Mouse (Mus musculus): ENCODE results near the gene Larp1. TPM values are rescaled to one million over a fixed set of nuclear protein-coding genes. Genes with fewer than 3 reads are reported as not detected.
A peak's percentile ranks its signal among the peaks of the same experiment; 100 is the strongest.

Larp1 gene
- polyA plus RNA-seq, 1 experiment from 2014 or later, result 17.5 TPM

DNA sequence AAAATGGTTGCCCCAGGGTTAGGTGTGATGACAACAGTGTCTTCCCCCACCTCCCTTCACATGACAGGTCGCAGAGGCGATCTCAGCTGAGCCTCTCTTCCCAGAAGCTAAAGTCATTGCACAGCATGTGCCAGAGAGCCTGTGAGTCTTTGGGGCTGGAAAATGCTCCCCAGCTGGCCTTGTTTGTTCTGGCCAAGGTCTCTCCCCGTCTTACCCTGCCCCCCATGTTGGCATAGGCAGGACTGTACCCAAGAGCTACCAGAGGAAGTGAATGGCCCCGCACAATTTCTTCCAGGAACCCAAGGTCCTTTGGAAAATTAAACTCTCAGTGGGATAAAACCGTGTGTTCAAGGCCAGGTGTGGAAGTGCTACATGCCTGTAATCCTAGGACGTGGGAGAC is 5.1 kb upstream of the Larp1 start:
- Histone ChIP-seq H3K27me3 (0 out of 2 replicates have a peak, but pooled peaks cover 2% of the 10 kb centered on the region), H3K4me2 (replicated peaks) (no peak overlapping the region), H3K4me1 (no peaks in the 10 kb centered on the region; the same call in 1 of the 2 replicates), H3K9ac (no peak overlapping the region), H3K36me3 (no peaks in the 10 kb centered on the region), H3K9me3 (no peaks in the 10 kb centered on the region), H3K4me3 (no peak overlapping the region), H3K27ac (no peak overlapping the region)
- no peak for ATAC-seq (ENCODE audit: insufficient number of reproducible peaks, insufficient read depth, low FRiP score, low TSS enrichment)
- 68% methylated on average over 6 of the region's 6 CpGs for WGBS

- Histone ChIP-seq H3K9me3 (no peaks in the 10 kb centered on the region), H3K4me1 (no peaks in the 10 kb centered on the region; the same call in 1 of the 2 replicates), H3K4me3 (no peak overlapping the region), H3K4me2 (replicated peaks) (no peak overlapping the region), H3K9ac (no peak overlapping the region), H3K27me3 (no peaks in the 10 kb centered on the region), H3K36me3 (no peaks in the 10 kb centered on the region), H3K27ac (no peak overlapping the region)
- no peak for ATAC-seq (ENCODE audit: insufficient number of reproducible peaks, insufficient read depth, low FRiP score, low TSS enrichment)
These were observed 3.8 kb upstream of the Larp1 start for GRCm38 (mm10) chr11:58005110-58005509.

GRCm38 (mm10) chr11:58008013-58008412 is 851 bp upstream of the Larp1 start:
- peak overlapping the region; percentile 96 for H3K4me3 ChIP-seq
- WGBS, result 11% methylated on average over 5 of the region's 5 CpGs
- H3K27ac ChIP-seq, result peak overlapping the region; percentile 74; the same call in 1 of the 2 replicates
- no peak for ATAC-seq (ENCODE audit: insufficient number of reproducible peaks, insufficient read depth, low FRiP score, low TSS enrichment)
- H3K4me1 ChIP-seq, result peaks cover 13% of the 10 kb centered on the region
- peak overlapping the region; percentile 88 for H3K4me2 ChIP-seq (replicated peaks)
- H3K27me3 ChIP-seq, result no peaks in the 10 kb centered on the region
- no peaks in the 10 kb centered on the region for H3K36me3 ChIP-seq
- H3K9me3 ChIP-seq, result no peaks in the 10 kb centered on the region
- H3K9ac ChIP-seq, result peak overlapping the region; percentile 62

GRCm38 (mm10) chr11:58008437-58009050 is 320 bp upstream of the Larp1 start:
- Histone ChIP-seq H3K36me3 (no peaks in the 10 kb centered on the region), H3K4me2 (replicated peaks) (peak overlapping the region; percentile 88), H3K27me3 (no peaks in the 10 kb centered on the region), H3K4me1 (peaks cover 13% of the 10 kb centered on the region), H3K9ac (peak overlapping the region; percentile 95), H3K9me3 (no peaks in the 10 kb centered on the region), H3K4me3 (peak overlapping the region; percentile 96), H3K27ac (peak overlapping the region; percentile 88)
- peak; percentile 83 for ATAC-seq (ENCODE audit: insufficient number of reproducible peaks, insufficient read depth, low FRiP score, low TSS enrichment)
- WGBS, result 0% methylated on average over 45 of the region's 74 CpGs

DNA sequence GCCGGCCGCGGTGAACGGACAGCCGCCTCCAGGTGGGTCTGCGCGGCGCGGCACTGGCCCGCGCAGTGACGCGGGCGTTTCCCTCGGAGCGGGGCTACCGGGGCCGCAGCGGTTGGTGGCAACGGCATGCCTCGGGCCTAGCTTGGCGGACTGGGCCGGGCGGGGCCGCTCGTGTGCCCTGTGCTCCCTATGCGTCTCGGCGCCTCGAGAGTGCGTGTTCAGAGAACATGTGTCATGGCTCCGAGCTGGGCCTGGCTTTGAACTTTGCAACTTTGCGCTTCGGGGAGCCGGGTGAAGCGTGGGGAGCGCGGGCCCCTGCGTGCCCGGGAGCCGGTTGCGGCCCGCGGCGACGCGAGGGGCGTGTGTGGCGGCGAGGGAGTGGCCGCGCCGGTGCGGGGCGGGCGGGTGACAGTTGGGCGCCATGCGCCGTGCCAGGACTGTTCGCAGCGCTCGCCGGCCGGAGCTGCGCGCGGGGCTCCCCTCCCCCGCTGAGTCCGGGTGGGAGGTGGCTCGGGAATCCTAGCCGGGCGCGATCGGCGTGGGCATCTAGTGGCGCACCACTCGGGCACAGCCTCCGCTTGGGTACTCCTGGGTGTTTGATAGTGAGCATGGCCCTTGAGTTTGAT is 765 bp downstream of the Larp1 start:
- Histone ChIP-seq H3K27ac (peak overlapping the region; percentile 88), H3K9me3 (no peaks in the 10 kb centered on the region), H3K4me1 (peaks cover 15% of the 10 kb centered on the region), H3K27me3 (no peaks in the 10 kb centered on the region), H3K36me3 (no peaks in the 10 kb centered on the region), H3K4me2 (replicated peaks) (peak overlapping the region; percentile 88), H3K9ac (peak overlapping the region; percentile 95), H3K4me3 (peak overlapping the region; percentile 96)
- peak; percentile 58 for ATAC-seq (ENCODE audit: insufficient number of reproducible peaks, insufficient read depth, low FRiP score, low TSS enrichment)
- WGBS, result under 1% methylated on average over 75 of the region's 78 CpGs

- Histone ChIP-seq H3K9me3 (no peaks in the 10 kb centered on the region), H3K27ac (peak overlapping the region; percentile 88), H3K4me2 (replicated peaks) (peak overlapping the region; percentile 88), H3K9ac (peak overlapping the region; percentile 95), H3K27me3 (no peaks in the 10 kb centered on the region), H3K36me3 (no peaks in the 10 kb centered on the region), H3K4me1 (peaks cover 15% of the 10 kb centered on the region), H3K4me3 (peak overlapping the region; percentile 96)
- ATAC-seq (ENCODE audit: insufficient number of reproducible peaks, insufficient read depth, low FRiP score, low TSS enrichment), result no peak
- WGBS, result 2% methylated on average over 16 of the region's 16 CpGs
These were observed 1.4 kb downstream of the Larp1 start for GRCm38 (mm10) chr11:58010226-58010781.

- Histone ChIP-seq H3K9ac (peak overlapping the region; percentile 7; the same call in 1 of the 2 replicates), H3K27me3 (no peaks in the 10 kb centered on the region), H3K9me3 (no peaks in the 10 kb centered on the region), H3K27ac (no peak overlapping the region), H3K36me3 (no peaks in the 10 kb centered on the region), H3K4me1 (peaks cover 17% of the 10 kb centered on the region), H3K4me2 (replicated peaks) (peak overlapping the region; percentile 88), H3K4me3 (peak overlapping the region; percentile 96; the same call in 1 of the 2 replicates)
- WGBS, result 58% methylated on average over 1 of the region's 1 CpGs
- no peak for ATAC-seq (ENCODE audit: insufficient number of reproducible peaks, insufficient read depth, low FRiP score, low TSS enrichment)
These were observed 2.1 kb downstream of the Larp1 start for GRCm38 (mm10) chr11:58010930-58011329.

GRCm38 (mm10) chr11:58011813-58012212 is 2.9 kb downstream of the Larp1 start:
- no peak overlapping the region for H3K27ac ChIP-seq
- H3K4me3 ChIP-seq, result no peak overlapping the region
- no peaks in the 10 kb centered on the region for H3K36me3 ChIP-seq
- ATAC-seq (ENCODE audit: insufficient number of reproducible peaks, insufficient read depth, low FRiP score, low TSS enrichment), result no peak
- H3K4me1 ChIP-seq, result peaks cover 26% of the 10 kb centered on the region
- no peaks in the 10 kb centered on the region for H3K27me3 ChIP-seq
- H3K9ac ChIP-seq, result no peak overlapping the region
- no peaks in the 10 kb centered on the region for H3K9me3 ChIP-seq
- WGBS, result 84% methylated on average over 4 of the region's 4 CpGs
- H3K4me2 ChIP-seq (replicated peaks), result no peak overlapping the region

DNA sequence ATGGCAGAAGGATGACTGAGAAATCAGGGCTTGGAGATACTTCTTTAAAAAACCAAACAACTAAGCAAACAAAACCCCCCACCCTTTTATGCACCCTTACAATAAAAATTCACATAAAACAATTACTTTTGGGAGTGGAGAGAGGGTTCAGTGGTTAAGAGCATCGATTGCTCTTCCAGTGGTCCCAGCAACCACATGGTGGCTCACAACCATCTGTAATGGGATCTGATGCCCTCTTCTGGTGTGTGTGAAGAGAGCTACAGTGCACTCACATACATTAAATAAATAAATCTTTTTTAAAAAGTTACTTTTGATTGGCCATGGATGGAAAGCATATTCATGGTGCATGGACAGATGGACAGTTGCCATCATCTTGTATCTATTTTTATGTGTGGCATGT is 3.8 kb downstream of the Larp1 start:
- Histone ChIP-seq H3K4me2 (replicated peaks) (no peak overlapping the region), H3K4me3 (no peak overlapping the region), H3K9me3 (no peaks in the 10 kb centered on the region), H3K4me1 (peaks cover 35% of the 10 kb centered on the region), H3K9ac (no peak overlapping the region), H3K36me3 (no peaks in the 10 kb centered on the region), H3K27me3 (no peaks in the 10 kb centered on the region), H3K27ac (no peak overlapping the region)
- WGBS, result 87% methylated on average over 1 of the region's 1 CpGs
- ATAC-seq (ENCODE audit: insufficient number of reproducible peaks, insufficient read depth, low FRiP score, low TSS enrichment), result no peak

DNA sequence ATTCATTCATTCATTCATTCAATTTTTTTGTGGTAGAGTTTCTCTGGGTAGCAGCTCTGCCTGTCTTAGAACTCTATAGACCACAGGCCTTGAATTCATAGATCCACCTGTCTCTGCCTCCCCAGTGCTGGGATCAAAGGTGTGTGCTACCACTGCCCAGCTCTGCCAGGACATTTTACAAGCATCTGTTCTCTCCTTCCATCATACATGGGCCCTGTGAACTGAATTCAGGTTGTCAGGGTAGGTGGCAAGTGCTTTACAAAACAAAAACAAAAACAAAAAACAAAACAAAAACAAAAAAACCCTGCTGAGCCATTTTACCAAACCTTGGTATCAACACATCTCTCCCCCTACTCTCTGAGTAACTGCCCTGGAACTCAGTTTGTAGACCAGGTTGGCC is 4.2 kb downstream of the Larp1 start:
- Histone ChIP-seq H3K9ac (no peak overlapping the region), H3K9me3 (no peaks in the 10 kb centered on the region), H3K27ac (no peak overlapping the region), H3K4me2 (replicated peaks) (no peak overlapping the region), H3K27me3 (no peaks in the 10 kb centered on the region), H3K4me3 (no peak overlapping the region), H3K4me1 (peaks cover 38% of the 10 kb centered on the region), H3K36me3 (no peaks in the 10 kb centered on the region)
- ATAC-seq (ENCODE audit: insufficient number of reproducible peaks, insufficient read depth, low FRiP score, low TSS enrichment), result no peak

GRCm38 (mm10) chr11:58014604-58015003 is 5.7 kb downstream of the Larp1 start:
- Histone ChIP-seq H3K9ac (no peak overlapping the region), H3K27ac (no peak overlapping the region), H3K36me3 (no peaks in the 10 kb centered on the region), H3K27me3 (no peaks in the 10 kb centered on the region), H3K4me1 (peaks cover 40% of the 10 kb centered on the region), H3K9me3 (no peaks in the 10 kb centered on the region), H3K4me3 (no peak overlapping the region), H3K4me2 (replicated peaks) (no peak overlapping the region)
- WGBS, result 84% methylated on average over 1 of the region's 1 CpGs
- ATAC-seq (ENCODE audit: insufficient number of reproducible peaks, insufficient read depth, low FRiP score, low TSS enrichment), result no peak

DNA sequence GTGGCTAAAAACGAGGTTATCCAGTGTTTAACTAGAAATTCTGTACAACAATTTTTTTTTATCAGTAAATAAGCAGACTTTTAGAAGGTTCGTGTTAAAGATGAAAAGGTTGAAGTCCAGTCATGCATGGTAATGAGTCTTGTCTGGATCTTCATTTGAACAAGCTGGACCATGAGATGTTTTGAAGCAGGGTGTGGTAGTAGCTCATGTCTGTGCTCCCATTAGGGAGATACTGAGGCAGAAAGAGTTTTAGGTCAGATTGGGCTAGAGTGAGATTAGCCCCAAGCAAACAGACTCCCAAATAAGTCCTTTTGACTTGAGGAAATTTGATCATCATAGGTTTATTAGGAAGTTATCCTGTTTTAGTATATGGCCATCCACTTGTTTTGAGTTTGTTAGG is 6.5 kb downstream of the Larp1 start:
- peaks cover 40% of the 10 kb centered on the region for H3K4me1 ChIP-seq
- H3K4me2 ChIP-seq (replicated peaks), result no peak overlapping the region
- H3K27ac ChIP-seq, result no peak overlapping the region
- H3K9me3 ChIP-seq, result no peaks in the 10 kb centered on the region
- H3K4me3 ChIP-seq, result no peak overlapping the region
- no peak overlapping the region for H3K9ac ChIP-seq
- no peaks in the 10 kb centered on the region for H3K36me3 ChIP-seq
- 71% methylated on average over 2 of the region's 2 CpGs for WGBS
- no peaks in the 10 kb centered on the region for H3K27me3 ChIP-seq
- ATAC-seq (ENCODE audit: insufficient number of reproducible peaks, insufficient read depth, low FRiP score, low TSS enrichment), result no peak
